Mouse (Mus musculus) skeletal muscle tissue, adult 2 months (tissue): Measurements from ENCODE around the gene Brd3.
A peak's percentile ranks its signal among the peaks of the same experiment; 100 is the strongest.

ENCODE experiments used
- DNase-seq: peaks from one replicate; pipeline ENCODE4 v3.0.0-alpha.2; 2012; ENCODE audit warnings: low read depth, low spot score

Brd3 gene

GRCm38 (mm10) chr2:27426855-27427457 lies 80.5 kb downstream of the Brd3 start, which contains the start of gene Vav2:
Gene Vav2, minus strand, starts transcription at chr2:27427033.
- DNase-seq, result peak; percentile 83

GRCm38 (mm10) chr2:27426406-27426854 lies 81.0 kb downstream of the Brd3 start:
- DNase-seq, result no peak

DNA sequence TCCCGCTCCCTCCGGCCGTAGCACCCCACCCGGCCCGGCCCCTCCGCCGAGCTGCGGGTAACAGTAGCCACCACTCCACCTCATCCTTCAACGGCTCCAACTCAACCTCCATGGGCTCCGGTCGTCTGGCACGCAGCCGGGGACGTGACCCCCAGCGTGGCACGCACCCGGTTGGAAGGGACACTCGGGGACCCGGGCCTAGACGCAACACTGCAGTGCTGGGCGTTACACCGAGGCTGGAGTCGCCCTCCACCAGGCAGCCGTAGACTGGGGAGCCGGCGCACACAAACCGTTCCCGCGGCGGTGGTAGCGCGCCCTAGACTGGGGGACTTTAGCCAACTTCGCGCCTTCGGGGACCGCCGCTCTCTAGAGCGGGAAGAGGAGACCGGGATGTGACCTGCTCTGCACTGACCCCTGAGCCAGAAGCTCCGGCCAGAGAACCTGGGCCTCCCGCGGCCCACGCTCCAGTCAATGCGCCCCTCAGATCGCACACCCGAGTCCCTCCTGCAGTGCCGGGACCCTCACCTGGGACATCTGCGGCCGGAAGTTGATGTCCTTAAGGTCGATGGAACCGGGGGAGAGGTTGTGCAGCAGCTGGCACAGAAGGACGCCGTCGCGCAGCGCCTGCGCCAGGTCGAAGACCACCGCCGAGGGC lies 81.6 kb downstream of the Brd3 start:
- DNase-seq, result no peak

DNA sequence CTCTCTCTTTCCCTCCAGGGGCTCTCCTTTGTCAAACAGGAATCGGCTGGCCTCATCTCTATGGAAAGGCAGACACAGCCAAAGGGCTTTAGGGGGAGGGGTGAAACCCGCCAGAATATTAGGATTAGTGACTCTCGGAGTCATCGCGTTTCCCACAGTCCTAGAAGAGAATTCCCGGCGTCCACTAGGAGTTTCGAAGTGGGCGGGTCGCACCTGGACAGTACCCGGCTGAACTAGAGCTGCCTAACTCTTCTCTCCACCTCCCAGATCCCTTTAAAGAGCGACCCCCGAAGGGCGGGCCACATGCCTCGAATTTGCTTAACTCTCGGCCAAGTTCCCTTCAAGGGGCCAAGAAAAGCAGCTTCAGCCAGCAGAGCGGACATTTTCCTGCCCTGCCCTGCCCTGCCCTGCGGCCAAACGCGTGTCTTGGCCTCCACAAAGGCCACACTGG lies 82.3 kb downstream of the Brd3 start:
- no peak for DNase-seq

- no peak for DNase-seq
Measured at GRCm38 (mm10) chr2:27423596-27423995, 83.9 kb downstream of the Brd3 start.

- no peak for DNase-seq
Measured at GRCm38 (mm10) chr2:27421293-27422068, 86.0 kb downstream of the Brd3 start.

GRCm38 (mm10) chr2:27418577-27419070 lies 88.8 kb downstream of the Brd3 start:
- DNase-seq, result no peak

GRCm38 (mm10) chr2:27417648-27418153 lies 89.8 kb downstream of the Brd3 start:
- DNase-seq, result no peak

- no peak for DNase-seq
Measured at GRCm38 (mm10) chr2:27416425-27416824, 91.0 kb downstream of the Brd3 start.

DNA sequence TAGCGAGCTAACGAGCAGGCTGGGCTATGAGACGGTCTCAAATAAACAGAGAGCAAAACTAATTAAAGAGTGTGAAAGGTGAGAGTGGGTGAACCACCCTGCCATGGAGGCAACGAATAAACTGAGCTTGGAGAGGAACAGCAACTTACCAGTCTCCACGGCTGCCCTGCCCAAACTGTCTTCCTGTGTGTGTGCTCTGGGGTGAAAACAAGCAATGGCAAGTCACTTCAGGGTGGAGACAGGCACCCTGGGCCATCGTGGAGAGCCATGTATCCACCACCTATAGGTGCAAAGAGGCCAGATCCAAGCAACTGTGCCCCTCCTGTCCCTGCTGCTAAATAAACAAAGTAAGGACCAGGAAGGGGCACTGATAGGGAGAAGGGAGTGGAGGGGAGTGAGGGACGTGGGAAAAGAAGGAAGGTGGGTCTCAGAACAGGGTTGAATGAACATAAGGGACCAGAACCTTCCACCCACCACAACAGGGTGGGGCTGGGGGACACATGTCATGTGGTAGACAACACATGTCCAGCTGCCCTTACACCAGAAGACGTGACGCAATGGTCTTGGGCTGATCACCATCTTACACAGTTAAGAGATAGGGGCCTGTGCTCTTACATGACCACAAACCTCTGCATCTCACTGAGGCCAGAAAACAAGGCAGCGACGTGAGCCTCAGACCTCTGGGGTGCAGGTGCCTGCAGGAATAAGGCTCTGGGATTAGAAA lies 92.2 kb downstream of the Brd3 start:
- DNase-seq, result no peak

- DNase-seq, result no peak
Measured at GRCm38 (mm10) chr2:27413936-27414657, 93.4 kb downstream of the Brd3 start.

DNA sequence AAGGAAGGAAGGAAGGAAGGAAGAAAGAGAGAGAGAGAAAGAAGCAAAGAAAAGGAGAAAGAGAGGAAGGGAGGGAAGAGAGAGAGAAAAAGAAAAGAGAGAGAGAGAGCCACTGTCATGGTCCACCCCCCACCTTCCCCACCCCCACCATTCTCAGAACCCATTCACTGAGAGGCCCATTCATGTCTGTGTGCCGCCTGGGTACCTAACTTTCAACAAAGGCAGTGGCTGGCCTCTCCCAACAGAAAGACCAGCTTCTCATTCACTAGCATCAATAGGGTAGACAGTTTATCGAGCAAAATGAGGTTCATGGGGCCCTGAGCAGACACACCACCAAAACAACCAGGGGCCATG lies 93.9 kb downstream of the Brd3 start:
- DNase-seq, result no peak

DNA sequence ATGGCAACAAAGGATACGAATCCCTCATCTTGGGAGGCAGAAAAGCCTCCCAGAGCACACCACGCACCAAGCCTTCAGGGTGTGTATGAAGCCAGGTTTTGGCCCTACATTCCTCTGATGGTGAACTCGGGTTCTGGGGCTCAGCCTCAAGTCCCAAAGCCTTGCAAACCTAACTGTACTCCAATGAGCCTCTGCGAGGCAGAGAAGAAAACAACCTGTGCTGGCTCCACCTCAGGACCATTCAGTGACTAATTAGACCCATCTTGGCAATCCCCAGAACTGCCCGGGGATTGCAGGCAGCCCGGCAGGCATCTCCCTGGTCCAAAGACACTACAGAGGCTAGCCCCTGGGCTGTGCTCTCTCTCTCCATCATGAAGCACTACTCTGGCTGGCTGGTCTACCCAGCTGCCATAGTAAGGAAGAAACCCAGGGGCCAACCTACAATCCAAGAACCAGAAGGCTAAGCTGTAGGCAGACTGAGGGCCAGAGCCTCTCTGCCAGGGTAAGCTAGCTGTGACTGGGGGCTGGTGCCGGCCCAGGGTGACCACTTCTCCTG lies 95.1 kb downstream of the Brd3 start:
- no peak for DNase-seq

- no peak for DNase-seq
Measured at GRCm38 (mm10) chr2:27411688-27412174, 95.7 kb downstream of the Brd3 start.

- DNase-seq, result no peak
Measured at GRCm38 (mm10) chr2:27410518-27411140, 96.8 kb downstream of the Brd3 start.

DNA sequence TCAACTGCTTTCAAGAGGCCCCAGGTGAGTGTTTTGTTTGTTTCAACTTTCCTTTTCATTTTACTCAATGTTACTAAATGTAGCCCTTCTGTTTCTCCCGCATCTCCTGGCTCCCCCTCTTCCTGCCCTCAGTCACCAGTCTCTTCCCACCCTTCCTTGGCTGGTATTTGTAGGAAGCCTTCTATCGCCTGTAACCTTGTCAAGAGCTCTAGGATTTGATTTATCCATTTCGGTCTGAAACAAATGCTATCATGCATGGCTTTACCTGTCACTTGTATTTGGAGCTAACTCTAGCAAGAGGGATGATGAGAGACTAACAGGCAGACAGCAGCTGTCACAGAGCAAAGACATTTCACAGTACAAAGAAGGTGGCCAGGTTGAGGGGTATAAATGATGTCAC lies 99.3 kb downstream of the Brd3 start:
- no peak for DNase-seq

DNA sequence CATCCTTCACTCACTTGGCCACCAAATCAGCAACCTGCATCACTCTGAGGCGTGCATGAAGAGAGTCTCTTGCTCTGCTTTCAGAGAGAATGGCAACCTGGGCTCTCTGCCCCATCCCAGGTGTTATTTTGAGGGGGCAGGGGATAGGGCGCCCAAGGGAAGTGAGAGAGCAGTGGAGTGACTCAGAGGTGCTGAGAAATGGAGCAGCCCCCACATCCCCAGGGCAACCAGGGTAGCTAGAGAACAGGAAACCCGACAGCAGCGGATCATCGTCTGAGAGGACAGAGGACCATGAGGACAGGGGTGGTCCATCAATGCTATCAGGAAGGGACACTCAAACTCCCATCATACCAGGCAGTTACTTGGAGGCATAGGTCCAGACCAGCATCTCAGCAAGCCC lies 100.5 kb downstream of the Brd3 start:
- no peak for DNase-seq

DNA sequence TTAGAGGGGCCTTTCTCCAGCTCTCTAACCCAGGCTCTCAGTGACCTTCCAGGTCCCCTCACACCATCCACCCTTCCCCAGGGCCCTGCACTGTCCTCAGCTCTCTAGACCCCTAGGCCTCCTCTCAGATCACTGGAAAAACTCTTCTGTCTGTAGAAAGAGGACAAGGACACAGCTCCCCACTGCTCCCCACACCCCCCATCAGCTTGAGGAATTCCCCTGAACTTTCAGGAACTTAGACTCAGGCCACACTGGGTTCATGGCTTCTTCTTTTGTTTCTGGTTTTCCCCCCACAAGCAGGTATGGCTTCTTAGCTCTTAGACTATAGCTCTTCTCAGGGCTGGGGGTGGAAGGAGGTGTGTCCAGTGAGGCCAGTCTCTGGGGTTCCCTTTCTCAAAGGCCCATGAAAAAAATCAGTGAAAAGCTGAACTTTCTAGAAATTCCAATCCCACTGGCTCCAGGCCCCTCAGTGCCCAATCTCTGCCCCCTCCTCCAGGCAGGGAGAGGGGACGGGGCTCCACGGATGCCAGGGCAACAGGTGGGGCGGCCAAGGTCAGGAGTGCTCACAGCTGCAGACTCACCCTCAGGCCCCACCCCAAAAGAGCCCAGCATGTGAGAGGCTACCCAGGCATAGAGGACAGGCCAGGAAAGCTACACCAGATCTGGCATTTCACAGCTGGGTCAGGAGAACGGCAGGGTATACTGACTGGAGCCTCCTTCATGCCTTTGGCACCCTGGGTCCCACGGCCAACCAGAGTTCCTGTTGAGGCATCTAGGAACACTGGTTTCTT lies 102.2 kb downstream of the Brd3 start:
- DNase-seq, result no peak
